Mouse (Mus musculus): ENCODE results near the gene Fbxo9. TPM values are rescaled to one million over a fixed set of nuclear protein-coding genes. Genes with fewer than 3 reads are reported as not detected.

The Fbxo9 gene
- total RNA-seq, 2 experiments from 2014 or later: 106 to 115 TPM

DNA sequence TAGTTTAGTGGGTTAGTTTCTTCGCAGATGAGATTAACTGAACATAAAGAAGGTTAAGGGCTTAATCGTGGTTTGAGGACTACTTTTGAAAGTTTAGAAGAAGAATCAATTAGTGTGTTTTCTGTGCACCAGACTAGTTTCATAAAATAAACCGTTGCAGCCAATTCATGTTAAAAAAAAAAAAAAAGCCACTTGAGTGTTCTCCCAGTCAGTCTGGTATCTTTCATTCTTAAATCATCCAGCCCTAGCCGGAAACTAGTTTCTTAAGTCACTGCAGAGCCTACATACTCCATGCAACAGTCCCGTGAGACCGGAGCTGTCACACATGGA, 1.3 kb downstream of the Fbxo9 start:
- Histone ChIP-seq H3K27ac (no peak overlapping the region), H3K4me3 (peak overlapping the region; percentile 99)
- no peak for TF ChIP-seq CTCF (IDR thresholded peaks at IDR 0.05)
- intact Hi-C loops (cut with DNase I): loop anchor here (5.0 kb wide), 1 partner anchor 190 kb away; the partner anchor contains the start of gene Elovl5
- no peak for DNase-seq (ENCODE audit: extremely low spot score in 1 of 2, low spot score in 2 of 2)

DNA sequence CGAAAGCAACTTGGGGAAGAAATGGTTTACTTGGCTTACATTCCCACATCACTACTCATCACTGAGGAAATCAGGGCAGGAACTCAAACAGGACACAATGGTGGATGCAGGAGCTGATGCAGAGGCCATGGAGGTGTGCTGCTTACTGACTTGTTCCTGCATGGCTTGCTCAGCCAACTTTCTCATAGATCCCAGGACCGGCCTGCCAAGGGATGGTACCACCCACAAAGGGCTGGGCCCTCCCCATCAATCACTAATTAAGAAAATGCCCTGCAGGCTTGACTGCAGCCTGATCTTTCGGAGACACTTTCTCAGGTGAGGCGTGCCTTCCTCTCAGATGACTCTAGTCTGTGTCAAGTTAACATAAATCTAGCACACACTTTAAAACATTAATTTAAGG, 2.0 kb downstream of the Fbxo9 start:
- TF ChIP-seq CTCF (IDR thresholded peaks at IDR 0.05): no peak
- Histone ChIP-seq H3K4me3 (no peak overlapping the region), H3K27ac (no peak overlapping the region)
- no peak for DNase-seq (ENCODE audit: extremely low spot score in 1 of 2, low spot score in 2 of 2)
- intact Hi-C loops (cut with DNase I): loop anchor here (5.0 kb wide), 1 partner anchor 190 kb away; the partner anchor contains the start of gene Elovl5

DNA sequence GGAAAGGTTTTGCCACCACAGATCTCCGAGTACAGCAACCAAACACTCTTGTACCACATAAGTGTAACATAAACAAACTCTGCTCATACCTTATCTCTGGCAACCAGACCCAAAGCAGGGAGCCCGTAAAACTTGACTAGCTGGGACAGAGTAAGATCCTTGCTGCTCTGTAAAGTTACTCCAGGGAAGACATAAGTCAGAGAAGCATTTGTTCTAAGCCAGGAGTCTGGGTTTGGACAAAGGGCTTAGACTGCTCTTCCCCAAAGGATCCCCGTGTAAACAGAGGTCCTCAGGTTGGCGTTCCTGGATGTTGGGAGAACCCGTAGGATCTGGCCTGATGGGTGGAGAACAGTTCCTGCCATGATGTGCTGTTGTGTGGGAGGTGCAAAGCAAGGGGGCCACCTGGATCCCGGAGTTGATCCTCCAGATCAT, 3.3 kb downstream of the Fbxo9 start:
- no peak for DNase-seq (ENCODE audit: extremely low spot score in 1 of 2, low spot score in 2 of 2)
- Histone ChIP-seq H3K27ac (no peak overlapping the region), H3K4me3 (no peak overlapping the region)
- intact Hi-C loops (cut with DNase I): loop anchor here (5.0 kb wide), 1 partner anchor 188 kb away; the partner anchor contains the start of gene Elovl5
- no peak for TF ChIP-seq CTCF (IDR thresholded peaks at IDR 0.05)

DNA sequence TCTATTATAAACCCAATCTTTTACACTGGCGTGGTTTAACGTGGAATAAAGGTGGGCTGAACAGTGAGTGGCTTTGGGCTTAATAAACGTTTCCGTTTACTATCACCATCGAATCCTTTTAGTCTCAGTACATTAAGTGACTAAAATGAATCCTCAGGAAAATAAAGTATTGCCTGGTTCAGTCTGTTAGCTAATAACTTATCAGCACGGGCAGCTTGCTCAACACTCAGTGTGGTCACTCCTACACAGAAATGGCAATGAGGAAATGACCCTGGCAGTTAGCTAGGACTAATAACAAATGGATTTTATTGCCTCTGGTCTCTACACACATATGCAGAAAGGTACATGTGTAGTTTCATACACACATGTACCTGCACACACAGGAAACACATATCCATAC, 3.9 kb downstream of the Fbxo9 start:
- H3K4me3 ChIP-seq: no peak overlapping the region

DNA sequence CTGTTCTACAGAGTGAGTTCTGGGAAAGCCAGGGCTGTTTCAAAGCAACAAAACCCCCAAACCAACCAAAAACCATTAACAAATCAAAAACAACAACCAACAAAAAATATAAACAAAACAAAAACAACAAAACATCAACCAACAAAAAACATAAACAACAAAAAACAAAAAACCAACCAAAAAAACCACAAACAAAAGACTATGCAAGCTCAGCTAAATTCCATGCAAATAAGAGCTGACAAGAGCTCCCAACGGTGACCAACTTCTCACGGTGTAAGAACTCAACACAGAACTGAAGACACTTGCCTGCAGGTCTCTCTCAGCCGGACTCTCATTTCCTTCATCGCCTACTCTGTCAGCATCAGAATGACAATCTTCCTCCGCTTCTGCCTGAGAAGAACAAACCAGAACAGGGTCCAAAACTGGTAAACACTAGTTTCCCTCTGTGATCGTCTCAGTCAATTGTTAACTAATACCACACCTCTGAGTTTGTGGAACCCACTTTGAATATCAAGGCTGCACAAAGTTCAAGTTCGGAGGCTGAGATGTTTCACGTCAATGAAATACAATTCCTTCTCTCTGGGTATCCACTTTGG, 4.8 kb downstream of the Fbxo9 start:
- intact Hi-C loops (cut with DNase I): no loop called here
- Histone ChIP-seq H3K4me3 (no peak overlapping the region), H3K27ac (no peak overlapping the region)
- no peak for TF ChIP-seq CTCF (IDR thresholded peaks at IDR 0.05)
- no peak for DNase-seq (ENCODE audit: extremely low spot score in 1 of 2, low spot score in 2 of 2)

More for the DNA sequence above, 3.9 kb downstream of the Fbxo9 start:
- TF ChIP-seq CTCF (IDR thresholded peaks at IDR 0.05): no peak
- DNase-seq (ENCODE audit: extremely low spot score in 1 of 2, low spot score in 2 of 2): no peak
- intact Hi-C loops (cut with DNase I): loop anchor here (5.0 kb wide), 1 partner anchor 188 kb away; the partner anchor contains the start of gene Elovl5
- no peak overlapping the region for H3K27ac ChIP-seq

DNA sequence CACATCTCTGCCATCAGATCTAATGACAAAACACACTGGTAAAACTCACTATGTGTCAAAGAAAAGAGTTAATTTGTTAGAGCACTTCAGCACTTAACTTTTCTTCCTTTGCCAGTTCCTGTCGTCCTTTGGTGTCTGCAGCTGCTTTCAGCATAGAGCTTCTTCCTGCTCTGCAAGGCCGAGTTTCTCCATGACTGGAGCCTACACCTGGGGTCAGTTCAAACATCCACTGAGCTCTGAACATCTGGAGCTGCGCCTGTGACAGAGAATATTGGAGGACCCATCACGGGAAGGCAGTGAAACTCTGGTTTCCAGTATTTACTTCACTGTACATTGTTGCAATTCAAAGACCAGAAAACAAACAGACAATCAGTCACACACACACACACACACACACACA, 7.4 kb downstream of the Fbxo9 start:
- no peak for TF ChIP-seq CTCF (IDR thresholded peaks at IDR 0.05)
- no peak overlapping the region for H3K27ac ChIP-seq
- intact Hi-C loops (cut with DNase I): no loop called here
- no peak for DNase-seq (ENCODE audit: extremely low spot score in 1 of 2, low spot score in 2 of 2)
- no peak overlapping the region for H3K4me3 ChIP-seq

DNA sequence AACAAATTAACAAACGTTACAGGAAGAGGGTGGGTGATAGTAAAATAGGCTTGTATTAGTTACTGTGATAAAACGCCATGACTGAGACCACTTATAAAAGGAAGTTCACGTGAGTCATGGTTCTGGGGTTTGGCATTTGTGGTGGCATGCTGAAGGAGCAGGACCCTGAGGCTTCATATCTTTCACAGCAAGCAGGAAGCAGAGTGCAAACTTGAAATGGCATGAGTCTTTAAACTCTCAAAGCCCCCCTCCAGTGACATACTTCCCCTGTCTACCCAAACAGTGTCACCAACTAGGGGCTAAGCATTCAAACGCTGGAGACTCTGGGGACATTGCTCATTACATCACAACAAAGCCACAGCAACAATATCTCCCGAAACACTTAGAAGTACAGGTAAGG, 7.9 kb downstream of the Fbxo9 start:
- no peak overlapping the region for H3K27ac ChIP-seq
- TF ChIP-seq CTCF (IDR thresholded peaks at IDR 0.05): no peak
- DNase-seq (ENCODE audit: extremely low spot score in 1 of 2, low spot score in 2 of 2): no peak
- intact Hi-C loops (cut with DNase I): no loop called here
- no peak overlapping the region for H3K4me3 ChIP-seq

DNA sequence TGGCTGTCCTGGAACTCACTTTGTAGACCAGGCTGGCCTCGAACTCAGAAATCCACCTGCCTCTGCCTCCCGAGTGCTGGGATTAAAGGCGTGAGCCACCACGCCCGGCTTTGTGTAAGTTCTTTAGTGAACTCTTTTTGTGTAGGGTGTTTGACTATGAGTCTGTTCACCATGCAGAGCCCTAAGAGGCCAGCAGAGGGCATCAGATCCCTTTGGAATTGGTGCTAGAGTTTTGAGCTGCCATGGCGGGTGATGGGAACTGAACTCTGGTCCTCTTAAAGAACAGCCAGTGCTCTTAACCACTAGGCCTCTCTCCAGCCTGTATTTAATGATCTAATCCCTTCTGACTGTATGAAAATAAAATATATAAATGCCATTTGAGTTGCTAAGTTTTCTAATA, 12.5 kb downstream of the Fbxo9 start:
- no peak for DNase-seq (ENCODE audit: extremely low spot score in 1 of 2, low spot score in 2 of 2)
- no peak overlapping the region for H3K27ac ChIP-seq
- TF ChIP-seq CTCF (IDR thresholded peaks at IDR 0.05): peak; percentile 33
- intact Hi-C loops (cut with DNase I): no loop called here
- H3K4me3 ChIP-seq: no peak overlapping the region

DNA sequence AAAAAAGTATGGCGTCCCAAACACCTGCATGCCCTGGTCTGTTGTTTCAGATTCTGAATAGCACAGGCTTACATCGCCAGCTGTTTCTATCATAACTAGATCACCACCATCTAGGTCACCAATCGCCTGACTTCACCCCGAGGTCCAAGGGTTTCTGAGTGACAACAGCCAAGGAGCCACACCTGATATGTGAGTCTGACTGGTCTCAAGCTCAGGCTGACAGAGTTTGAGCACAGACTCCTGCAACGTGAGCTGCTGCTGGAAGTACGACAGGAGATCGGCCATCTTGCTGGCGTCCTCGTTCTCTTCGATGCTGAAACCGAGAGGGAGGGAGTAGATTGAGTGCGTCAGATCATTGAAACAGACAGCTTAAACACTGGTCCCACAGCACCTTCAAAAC, 13.2 kb downstream of the Fbxo9 start:
- TF ChIP-seq CTCF (IDR thresholded peaks at IDR 0.05): no peak
- intact Hi-C loops (cut with DNase I): no loop called here
- Histone ChIP-seq H3K27ac (no peak overlapping the region), H3K4me3 (no peak overlapping the region)
- DNase-seq (ENCODE audit: extremely low spot score in 1 of 2, low spot score in 2 of 2): no peak

DNA sequence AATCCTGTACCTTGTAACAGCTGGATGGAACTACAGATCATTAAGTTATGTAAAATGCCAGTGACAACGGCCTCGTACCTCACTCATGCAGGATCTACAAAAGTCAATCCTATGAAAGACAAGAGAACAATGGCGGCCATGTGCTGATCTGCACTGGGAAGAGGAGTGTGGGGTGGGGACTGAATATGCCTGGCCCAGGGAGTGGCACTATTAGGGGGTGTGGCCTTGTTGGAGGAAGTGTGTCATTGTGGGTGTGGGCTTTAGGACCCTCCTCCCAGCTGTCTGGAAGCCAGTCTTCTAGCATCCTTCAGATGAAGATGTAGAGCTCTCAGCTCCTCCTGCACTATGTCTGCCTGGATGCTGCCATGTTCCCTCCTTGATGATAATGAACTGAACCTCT, 18.3 kb downstream of the Fbxo9 start:
- intact Hi-C loops (cut with DNase I): no loop called here
- no peak overlapping the region for H3K27ac ChIP-seq
- no peak for DNase-seq (ENCODE audit: extremely low spot score in 1 of 2, low spot score in 2 of 2)
- TF ChIP-seq CTCF (IDR thresholded peaks at IDR 0.05): no peak
- no peak overlapping the region for H3K4me3 ChIP-seq

DNA sequence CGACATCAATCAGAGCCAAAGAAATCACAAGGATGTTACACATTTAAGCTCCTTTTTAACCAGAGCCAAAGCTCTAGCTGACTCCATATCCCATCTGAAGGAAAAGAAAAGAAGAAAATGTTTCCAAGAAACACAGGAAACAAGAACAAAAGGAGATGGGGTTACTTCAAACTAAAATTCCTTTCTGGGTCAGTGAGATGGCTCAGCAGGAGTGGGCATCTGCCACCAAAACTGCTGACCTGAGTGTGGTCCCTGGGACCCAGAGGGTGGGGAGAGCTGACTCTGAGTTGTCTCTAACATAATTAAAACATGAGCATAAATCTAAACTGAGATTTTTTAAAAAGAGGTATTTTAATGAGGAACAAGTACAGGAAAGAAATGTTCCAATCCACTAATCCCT, 19.0 kb downstream of the Fbxo9 start:
- TF ChIP-seq CTCF (IDR thresholded peaks at IDR 0.05): no peak
- DNase-seq (ENCODE audit: extremely low spot score in 1 of 2, low spot score in 2 of 2): no peak
- Histone ChIP-seq H3K27ac (no peak overlapping the region), H3K4me3 (no peak overlapping the region)
- intact Hi-C loops (cut with DNase I): no loop called here

DNA sequence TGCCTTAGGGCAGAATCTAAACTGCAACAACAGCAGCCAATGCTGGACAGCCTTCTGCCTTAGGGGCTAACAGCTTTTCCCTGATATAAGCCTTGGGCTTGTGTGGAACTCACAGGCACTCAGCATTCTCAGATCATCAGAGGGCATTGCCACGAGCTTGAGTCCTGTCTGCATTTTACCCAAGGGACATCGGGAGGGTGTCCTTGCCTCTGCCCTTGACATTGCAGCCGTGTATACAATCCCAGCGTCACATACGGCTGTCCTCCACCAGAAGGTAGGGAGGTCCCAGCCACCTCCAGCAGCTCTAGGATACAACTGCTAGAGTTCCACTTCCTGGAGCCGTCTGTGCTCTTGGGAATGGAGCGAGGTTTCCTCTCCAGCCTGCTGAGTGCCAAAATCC, 19.9 kb downstream of the Fbxo9 start:
- H3K4me3 ChIP-seq: no peak overlapping the region
- DNase-seq (ENCODE audit: extremely low spot score in 1 of 2, low spot score in 2 of 2): no peak
- no peak for TF ChIP-seq CTCF (IDR thresholded peaks at IDR 0.05)
- intact Hi-C loops (cut with DNase I): no loop called here
- no peak overlapping the region; the same call in 1 of the 2 replicates for H3K27ac ChIP-seq

DNA sequence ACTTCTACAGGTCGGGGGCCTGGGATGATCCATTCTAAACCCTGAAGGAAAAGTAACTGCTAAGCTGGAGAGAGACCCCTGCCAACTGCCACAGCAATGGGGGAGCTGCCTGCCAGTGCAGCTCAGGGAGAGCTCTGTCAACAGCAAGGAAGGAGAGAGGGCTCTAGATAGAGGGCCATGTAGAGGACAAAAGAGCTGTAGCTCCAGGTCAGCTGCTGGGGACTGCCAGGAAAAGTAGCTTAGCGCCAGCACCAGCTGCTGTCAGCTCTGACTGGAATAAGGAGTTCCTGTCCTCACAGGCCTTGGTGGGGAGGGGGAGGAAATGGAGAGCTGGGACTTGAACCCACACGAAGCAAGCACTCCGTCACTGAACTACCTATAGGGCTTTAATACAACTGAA, 20.3 kb downstream of the Fbxo9 start:
- intact Hi-C loops (cut with DNase I): no loop called here
- DNase-seq (ENCODE audit: extremely low spot score in 1 of 2, low spot score in 2 of 2): no peak
- Histone ChIP-seq H3K27ac (no peak overlapping the region; the same call in 1 of the 2 replicates), H3K4me3 (no peak overlapping the region)
- TF ChIP-seq CTCF (IDR thresholded peaks at IDR 0.05): no peak

All from left cerebral cortex, adult 2 months (tissue).